Mouse (Mus musculus) lung, postnatal 4 days (tissue): Measurements from ENCODE around the gene Cbx1.
A peak's percentile ranks its signal among the peaks of the same experiment; 100 is the strongest.
"Not testable (repeated sequence)": the region's sequence is repeated elsewhere in the genome, so short reads cannot be mapped to it uniquely, and the experiment has no call there.

Experiments
- DNase-seq, 2 experiments: peaks; one replicate each; pipeline ENCODE4 v3.0.0; 2021

Cbx1 gene

GRCm38 (mm10) chr11:96775665-96776064 lies 13.3 kb upstream of the Cbx1 start:
- no peak for DNase-seq

GRCm38 (mm10) chr11:96776068-96776467 lies 12.9 kb upstream of the Cbx1 start:
- no peak for DNase-seq

- DNase-seq, result peak; percentile 100
Measured at GRCm38 (mm10) chr11:96776968-96777962, 11.7 kb upstream of the Cbx1 start, which contains the start of gene Snx11. TSS of gene Snx11 (minus strand) at chr11:96777559.

GRCm38 (mm10) chr11:96778061-96778627 lies 10.8 kb upstream of the Cbx1 start:
- DNase-seq, result not testable (repeated sequence)

- DNase-seq, result no peak
Measured at GRCm38 (mm10) chr11:96780306-96780705, 8.6 kb upstream of the Cbx1 start.

GRCm38 (mm10) chr11:96781425-96781824 lies 7.5 kb upstream of the Cbx1 start:
- no peak for DNase-seq

- peak; percentile 60 to 83 for DNase-seq
Measured at GRCm38 (mm10) chr11:96784847-96785246, 4.1 kb upstream of the Cbx1 start.

- no peak for DNase-seq
Measured at GRCm38 (mm10) chr11:96786731-96787450, 2.0 kb upstream of the Cbx1 start.

GRCm38 (mm10) chr11:96789990-96790389 lies 1.1 kb downstream of the Cbx1 start:
- DNase-seq, result no peak

- no peak for DNase-seq
Measured at GRCm38 (mm10) chr11:96790681-96791080, 1.8 kb downstream of the Cbx1 start.

GRCm38 (mm10) chr11:96795491-96795890 lies 6.6 kb downstream of the Cbx1 start:
- no peak for DNase-seq

- no peak for DNase-seq
Measured at GRCm38 (mm10) chr11:96796081-96796480, 7.2 kb downstream of the Cbx1 start.

- no peak for DNase-seq
Measured at GRCm38 (mm10) chr11:96796586-96796985, 7.7 kb downstream of the Cbx1 start.

GRCm38 (mm10) chr11:96799511-96799910 lies 10.6 kb downstream of the Cbx1 start:
- no peak for DNase-seq

GRCm38 (mm10) chr11:96805606-96806005 lies 16.7 kb downstream of the Cbx1 start:
- no peak for DNase-seq

GRCm38 (mm10) chr11:96808066-96808465 lies 19.1 kb downstream of the Cbx1 start:
- DNase-seq, result no peak

- no peak for DNase-seq
Measured at GRCm38 (mm10) chr11:96809562-96810235, 20.8 kb downstream of the Cbx1 start.

GRCm38 (mm10) chr11:96811188-96811587 lies 22.3 kb downstream of the Cbx1 start:
- not testable (repeated sequence) for DNase-seq

GRCm38 (mm10) chr11:96813455-96813854 lies 24.5 kb downstream of the Cbx1 start:
- DNase-seq, result no peak

GRCm38 (mm10) chr11:96813920-96814319 lies 25.0 kb downstream of the Cbx1 start:
- no peak for DNase-seq

GRCm38 (mm10) chr11:96814443-96814842 lies 25.5 kb downstream of the Cbx1 start:
- no peak for DNase-seq

- no peak for DNase-seq
Measured at GRCm38 (mm10) chr11:96815895-96816294, 27.0 kb downstream of the Cbx1 start.

GRCm38 (mm10) chr11:96816494-96816893 lies 27.6 kb downstream of the Cbx1 start:
- no peak for DNase-seq
